Comparison of ENCODE assay signal across 32 mouse cellular contexts in genomic region chr16:54047836-54048235, GRCm38 (mm10).
"Had no signal": no experiment of that assay in that cellular context is flagged by ENCODE, and none has a peak within 500 bp of the region (broad histone marks: within the 10 kb centered on the region; RNA-seq: fewer than 3 reads in every experiment).

No protein-coding gene starts in this region.

- H3K4me3 ChIP-seq: limb, embryonic 10.5 days; limb, embryonic 12.5 days; limb, embryonic 13.5 days; limb, embryonic 15.5 days; liver, embryonic 12.5 days; liver, embryonic 13.5 days; liver, embryonic 15.5 days; lung, embryonic 15.5 days; megakaryocyte, embryonic 14.5 days; midbrain, embryonic 10.5 days; midbrain, embryonic 12.5 days; midbrain, embryonic 13.5 days; midbrain, embryonic 15.5 days; myocyte; neural tube, embryonic 12.5 days had no signal

- H3K27ac ChIP-seq: limb, embryonic 10.5 days; limb, embryonic 12.5 days; limb, embryonic 13.5 days; limb, embryonic 15.5 days; liver, embryonic 12.5 days; liver, embryonic 13.5 days; liver, embryonic 14.5 days; liver, embryonic 15.5 days; lung, embryonic 15.5 days; macrophage; midbrain, embryonic 10.5 days; midbrain, embryonic 12.5 days; midbrain, embryonic 13.5 days; midbrain, embryonic 15.5 days; neural tube, embryonic 12.5 days had no signal

- H3K9me3 ChIP-seq: limb, embryonic 10.5 days; limb, embryonic 12.5 days; limb, embryonic 13.5 days; limb, embryonic 15.5 days; liver, embryonic 12.5 days; liver, embryonic 13.5 days; liver, embryonic 15.5 days; lung, embryonic 15.5 days; megakaryocyte, embryonic 14.5 days; midbrain, embryonic 10.5 days; midbrain, embryonic 12.5 days; midbrain, embryonic 13.5 days; midbrain, embryonic 15.5 days; neural tube, embryonic 12.5 days had no signal

- DNase-seq: left cerebral cortex, postnatal 4 days; liver; liver, embryonic 13.5 days; liver, postnatal 0 days; lung, adult 18-20 months; lung, adult 2 months; lung, embryonic 14.5 days; lung, postnatal 10 days; lung, postnatal 14 days; lung, postnatal 36 days; lung, postnatal 4 days; midbrain, embryonic 14.5 days had no signal

- H3K27me3 ChIP-seq: limb, embryonic 12.5 days; limb, embryonic 13.5 days; limb, embryonic 15.5 days; liver, embryonic 12.5 days; liver, embryonic 13.5 days; liver, embryonic 15.5 days; lung, embryonic 15.5 days; megakaryocyte, embryonic 14.5 days; midbrain, embryonic 12.5 days; midbrain, embryonic 13.5 days; midbrain, embryonic 15.5 days; neural tube, embryonic 12.5 days had no signal

- ATAC-seq: liver, embryonic 12.5 days; liver, postnatal 0 days; lung, postnatal 0 days; midbrain, embryonic 13.5 days; midbrain, embryonic 15.5 days; midbrain, embryonic 16.5 days had no signal

- H3K4me2 ChIP-seq: limb, embryonic 12.5 days; limb, embryonic 13.5 days; limb, embryonic 15.5 days; liver, embryonic 11.5 days; liver, embryonic 12.5 days; liver, embryonic 13.5 days; liver, embryonic 15.5 days; lung, embryonic 14.5 days; lung, embryonic 15.5 days; midbrain, embryonic 11.5 days; midbrain, embryonic 12.5 days; midbrain, embryonic 13.5 days; midbrain, embryonic 15.5 days; neural tube, embryonic 12.5 days had no signal

- H3K36me3 ChIP-seq: limb, embryonic 10.5 days; limb, embryonic 12.5 days; limb, embryonic 13.5 days; limb, embryonic 15.5 days; liver, embryonic 12.5 days; liver, embryonic 13.5 days; liver, embryonic 15.5 days; lung, embryonic 15.5 days; midbrain, embryonic 10.5 days; midbrain, embryonic 12.5 days; midbrain, embryonic 13.5 days; midbrain, embryonic 15.5 days; neural tube, embryonic 12.5 days had no signal

- H3K4me1 ChIP-seq: limb, embryonic 10.5 days; limb, embryonic 12.5 days; limb, embryonic 13.5 days; limb, embryonic 15.5 days; liver, embryonic 12.5 days; liver, embryonic 13.5 days; liver, embryonic 15.5 days; lung, embryonic 15.5 days; megakaryocyte, embryonic 14.5 days; midbrain, embryonic 10.5 days; midbrain, embryonic 12.5 days; midbrain, embryonic 13.5 days; midbrain, embryonic 15.5 days; neural tube, embryonic 12.5 days had no signal

- H3K9ac ChIP-seq: limb, embryonic 12.5 days; limb, embryonic 13.5 days; limb, embryonic 15.5 days; liver, embryonic 12.5 days; liver, embryonic 13.5 days; liver, embryonic 14.5 days; liver, embryonic 15.5 days; liver, postnatal 0 days; lung, embryonic 14.5 days; lung, embryonic 15.5 days; midbrain, embryonic 12.5 days; midbrain, embryonic 13.5 days; midbrain, embryonic 15.5 days; neural tube, embryonic 12.5 days had no signal
